Mouse (Mus musculus): ENCODE measurements at regions not wholly inside any gene's neighbourhood (a gene's known extent, or its start where the extent isn't known, plus 50 kb on each side); places are given as distances from the start of the nearest gene placed in this dataset.
A peak's percentile ranks its signal among the peaks of the same experiment; 100 is the strongest.

DNA sequence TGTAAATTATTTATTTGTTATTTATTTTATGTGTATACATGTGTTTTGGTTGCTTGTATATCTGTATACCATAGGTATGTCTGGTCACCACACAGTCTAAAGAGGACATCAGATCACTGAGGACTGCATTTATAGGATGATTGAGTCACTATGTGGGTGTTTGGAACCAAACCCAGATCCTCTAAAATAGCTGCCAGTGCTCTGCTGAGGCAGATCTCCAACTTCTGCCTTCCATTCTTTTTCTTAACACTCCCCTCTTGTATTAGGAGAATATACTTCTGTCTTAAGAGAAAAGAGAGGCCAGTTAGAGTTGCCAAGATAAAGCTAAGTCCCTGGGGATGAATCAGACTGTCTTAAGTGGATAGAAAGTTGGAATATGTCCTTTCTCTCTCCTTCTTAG, 424.2 kb downstream of the Cntn6 start:
- DNase-seq = no peak

DNA sequence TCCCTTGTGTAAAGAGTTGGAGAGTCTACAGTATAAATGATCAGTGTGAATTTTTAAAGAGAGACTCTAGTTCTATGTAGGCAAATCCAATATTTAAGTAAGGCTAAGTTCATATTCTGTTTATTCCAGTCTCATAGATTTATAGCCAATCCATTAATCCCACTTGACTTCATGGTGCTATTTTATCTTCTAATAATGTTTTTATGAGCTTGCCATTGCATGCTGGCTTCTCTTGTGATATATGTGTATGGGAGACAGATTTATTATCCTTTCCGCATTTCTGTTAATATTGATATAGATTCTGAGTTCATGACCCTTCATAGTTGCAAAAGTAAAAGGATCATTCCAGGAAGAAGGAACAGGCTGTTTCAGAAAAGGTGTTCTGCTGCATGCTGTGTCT, 430.0 kb downstream of the Cntn6 start:
- no peak for DNase-seq

DNA sequence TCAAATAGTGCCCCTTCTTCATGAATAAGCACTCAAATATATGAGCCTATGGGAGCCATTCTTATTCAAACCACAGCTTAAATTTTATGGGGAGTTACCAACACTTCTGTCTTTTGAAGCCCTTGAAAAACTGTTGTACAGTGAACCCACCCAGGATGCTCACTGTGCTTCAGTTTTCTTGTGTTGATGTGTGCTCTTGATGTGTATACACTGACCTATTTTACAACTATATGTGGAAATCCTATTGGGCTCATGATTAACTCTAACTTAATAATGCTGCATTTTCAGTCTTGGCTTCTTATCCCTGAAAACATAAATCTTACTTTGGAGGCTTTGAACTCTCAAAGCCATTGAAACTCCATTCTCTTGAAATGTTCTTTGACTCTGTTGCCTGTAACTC, 433.5 kb downstream of the Cntn6 start:
- DNase-seq = no peak

DNA sequence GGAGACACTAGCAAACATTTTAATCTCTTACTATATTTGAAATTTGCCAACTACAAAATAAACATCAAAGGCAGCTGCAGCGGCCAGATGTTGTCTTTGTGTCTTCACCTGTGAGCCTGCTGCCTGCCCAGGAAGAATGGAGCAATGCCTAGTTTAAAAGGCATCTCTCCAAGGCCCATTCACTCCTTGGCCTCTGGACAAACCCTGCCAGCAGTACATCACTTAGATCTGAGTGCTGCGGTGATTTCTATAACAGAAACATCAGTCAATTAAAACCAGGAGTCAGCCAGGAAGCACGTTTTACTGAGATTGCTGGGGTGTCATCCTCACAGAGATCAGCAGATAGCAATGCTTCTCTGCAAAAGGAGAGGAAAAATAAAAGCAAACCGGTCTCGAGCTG, 437.7 kb downstream of the Cntn6 start:
- no peak for DNase-seq

DNA sequence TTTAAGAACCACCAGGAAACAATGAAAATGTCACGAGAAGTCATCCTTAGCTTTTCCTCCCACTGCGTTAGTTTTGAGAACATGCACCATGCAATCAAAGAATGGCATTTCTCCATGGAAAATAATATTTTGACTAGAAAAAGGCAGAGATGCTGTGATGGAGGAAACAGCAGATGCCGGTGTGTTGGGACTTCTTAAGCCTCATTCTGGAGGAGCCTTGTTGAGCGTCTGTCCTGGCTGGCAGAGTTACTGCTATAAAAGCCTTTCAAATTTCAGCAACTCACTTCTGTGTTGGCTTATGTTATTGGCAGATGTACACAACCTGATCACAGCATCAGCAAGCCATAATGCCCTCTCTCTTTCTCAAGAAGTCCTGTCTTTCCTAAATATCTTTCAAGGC, 439.6 kb downstream of the Cntn6 start:
- no peak for DNase-seq

DNA sequence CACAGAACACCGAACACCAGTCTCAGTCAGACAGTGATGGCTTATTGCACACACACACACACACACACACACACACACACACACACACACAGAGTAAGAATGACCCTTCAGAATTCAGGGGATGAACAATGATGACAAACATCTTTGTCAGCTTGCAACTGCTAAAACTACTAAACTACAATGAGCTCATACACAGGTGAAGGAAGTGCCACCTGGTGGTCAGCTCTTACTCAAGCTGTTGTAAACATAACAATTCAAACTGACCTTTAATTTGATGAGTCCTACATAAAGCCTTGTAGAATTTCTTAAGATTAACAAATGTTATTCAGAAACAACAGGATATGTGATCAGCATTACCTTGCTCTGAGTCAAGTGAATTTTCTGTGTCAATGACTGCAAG, 446.5 kb downstream of the Cntn6 start:
- peak; percentile 42 to 47 for DNase-seq

DNA sequence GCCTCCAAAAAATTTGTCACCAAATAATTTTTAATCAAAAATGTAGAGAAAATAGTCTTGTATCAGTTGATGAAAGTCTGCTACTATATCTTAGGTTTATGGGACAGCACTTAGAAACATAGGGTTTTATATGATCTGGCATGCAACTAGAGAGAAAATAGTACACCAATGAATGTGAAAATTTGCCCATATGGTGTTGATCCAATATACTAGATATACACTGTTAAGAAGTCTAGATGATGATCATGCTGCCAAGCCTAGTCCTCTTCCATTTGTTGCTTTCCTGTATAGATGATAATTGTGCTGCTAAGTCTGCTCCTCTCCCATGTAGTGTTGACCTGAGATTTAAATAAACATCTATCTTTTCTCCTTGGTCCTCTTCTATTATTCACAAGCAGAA, 481.9 kb downstream of the Cntn6 start:
- no peak for DNase-seq

DNA sequence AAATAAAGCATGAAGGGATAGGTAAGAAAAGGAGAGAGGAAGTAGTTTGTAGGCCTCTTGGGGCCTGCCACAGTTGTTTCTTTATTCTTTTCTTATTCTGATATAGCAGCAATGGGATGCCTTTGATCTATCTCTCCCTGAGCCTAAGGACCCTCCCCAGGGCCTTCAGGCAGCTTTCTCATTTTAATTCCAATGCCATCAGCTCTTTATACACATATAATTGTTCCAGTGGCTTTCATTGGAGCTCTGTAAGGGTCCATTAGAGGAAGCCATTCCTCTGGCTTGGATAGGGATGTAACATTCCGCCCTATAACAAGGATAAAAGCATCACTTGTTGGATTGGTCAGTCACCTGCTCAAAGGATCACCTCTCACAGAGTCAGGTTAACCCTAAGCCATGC, 491.6 kb downstream of the Cntn6 start:
- DNase-seq = no peak

DNA sequence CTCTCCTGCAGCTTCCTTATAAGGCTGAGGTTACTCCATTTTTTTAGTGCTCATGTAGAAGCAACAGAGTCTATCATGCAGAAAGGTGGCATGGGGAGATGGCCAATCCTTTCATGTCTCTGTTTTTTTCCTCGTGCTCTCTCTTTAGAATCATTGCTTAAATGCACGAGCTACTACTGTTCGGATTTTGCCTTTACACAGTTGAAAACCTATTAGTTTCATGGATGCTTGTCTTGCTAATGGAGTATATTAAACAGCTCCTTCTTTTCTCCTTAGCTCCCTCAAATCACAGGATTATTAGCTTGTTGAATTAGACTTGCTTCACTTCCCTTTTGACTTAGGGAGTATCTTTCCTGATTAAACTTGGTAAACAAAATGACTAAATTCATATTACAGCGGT, 497.3 kb downstream of the Cntn6 start:
- no peak for DNase-seq

DNA sequence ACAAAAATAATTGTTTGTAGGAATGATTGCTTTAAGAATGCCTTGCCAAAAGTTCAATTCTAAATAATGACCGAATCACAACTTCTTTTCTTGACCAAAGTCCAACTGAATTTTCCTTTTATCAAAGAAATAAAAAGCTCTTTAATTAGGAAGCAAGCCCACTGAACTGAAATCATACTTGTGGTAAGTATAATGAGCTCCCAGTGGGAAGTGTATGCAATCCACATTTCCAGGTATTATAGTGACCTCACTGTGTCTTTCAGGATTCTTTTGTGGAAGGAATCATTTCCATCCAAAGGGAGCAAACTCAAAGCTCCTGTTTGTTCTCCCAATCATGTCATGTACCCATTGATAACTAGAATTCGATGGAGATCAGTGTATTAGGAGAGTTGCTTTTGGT, 497.8 kb downstream of the Cntn6 start:
- no peak for DNase-seq

DNA sequence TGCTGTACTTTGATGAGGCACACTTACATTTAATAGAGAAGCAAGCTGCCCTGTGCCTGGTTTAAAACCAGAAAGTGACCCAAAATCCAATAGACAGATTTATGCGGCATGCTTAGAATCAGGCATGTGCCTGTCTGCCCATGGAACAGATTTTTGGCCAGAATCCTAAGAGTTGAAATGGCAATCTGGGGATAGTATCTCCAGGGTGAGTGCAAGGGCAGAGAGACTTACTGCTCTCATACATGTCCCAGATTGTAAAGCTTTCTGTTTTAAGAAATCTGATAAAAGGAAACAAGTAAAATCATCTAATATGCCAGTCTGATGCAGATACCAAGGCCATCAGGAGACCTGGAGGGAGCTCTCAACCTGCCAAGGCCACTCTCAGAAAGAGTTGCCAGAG, 507.0 kb downstream of the Cntn6 start:
- DNase-seq = peak; percentile 46 to 64

DNA sequence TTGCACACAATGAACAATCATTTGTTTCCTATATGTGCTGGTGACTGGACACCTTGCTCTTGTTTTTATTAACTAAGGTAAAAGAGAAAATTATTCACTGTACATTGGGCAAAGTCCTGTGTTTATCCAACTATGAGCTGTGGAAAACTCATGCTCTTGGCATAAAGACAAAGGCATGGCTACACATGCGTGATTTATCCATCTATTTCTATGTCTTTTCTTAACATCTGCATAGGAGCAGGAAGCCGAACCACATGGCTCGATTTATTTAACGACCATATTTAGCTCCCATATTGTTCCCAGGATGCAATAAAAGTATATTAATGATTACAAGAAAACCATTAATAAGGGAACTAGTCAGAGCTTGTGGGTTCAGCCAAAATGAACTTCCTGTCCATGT, 528.1 kb downstream of the Cntn6 start:
- no peak for DNase-seq

DNA sequence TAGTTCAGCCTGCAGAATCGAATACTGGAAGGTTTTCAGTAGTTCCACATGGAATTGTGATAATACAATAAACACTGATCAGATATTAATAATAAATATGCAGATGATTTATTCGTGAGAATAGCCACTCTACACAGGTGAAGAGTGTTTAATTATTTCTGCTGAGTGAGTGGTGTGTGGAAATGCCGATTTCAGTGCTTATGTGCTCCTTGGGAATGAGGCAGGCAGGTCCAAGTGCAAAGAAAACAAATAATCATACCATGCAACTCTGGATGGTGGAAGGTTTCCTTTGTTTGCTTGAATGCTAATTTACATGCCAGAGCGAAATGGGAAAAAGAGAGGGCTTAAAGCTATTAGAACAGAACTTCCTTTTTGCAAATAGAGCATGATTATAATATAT, 528.6 kb downstream of the Cntn6 start:
- DNase-seq = no peak

DNA sequence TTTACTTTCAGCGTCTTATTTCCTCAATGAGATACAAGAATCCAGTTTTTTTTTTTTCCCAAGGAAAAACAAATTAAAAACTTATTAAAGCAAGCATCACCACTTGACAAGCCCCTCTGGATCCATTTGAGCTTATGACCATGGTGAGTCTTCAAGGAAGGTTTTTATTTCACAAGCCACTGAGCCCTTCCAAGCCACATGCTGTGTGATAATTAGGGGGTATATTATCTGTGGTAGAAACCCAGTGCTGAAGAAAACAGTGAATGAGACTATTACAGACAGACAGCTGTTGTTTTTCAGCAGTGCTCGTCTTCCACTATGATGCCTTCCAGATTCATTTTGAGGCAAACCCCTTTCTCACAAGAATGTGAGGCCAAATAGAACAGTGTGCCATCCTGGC, 573.6 kb downstream of the Cntn6 start:
- no peak for DNase-seq

DNA sequence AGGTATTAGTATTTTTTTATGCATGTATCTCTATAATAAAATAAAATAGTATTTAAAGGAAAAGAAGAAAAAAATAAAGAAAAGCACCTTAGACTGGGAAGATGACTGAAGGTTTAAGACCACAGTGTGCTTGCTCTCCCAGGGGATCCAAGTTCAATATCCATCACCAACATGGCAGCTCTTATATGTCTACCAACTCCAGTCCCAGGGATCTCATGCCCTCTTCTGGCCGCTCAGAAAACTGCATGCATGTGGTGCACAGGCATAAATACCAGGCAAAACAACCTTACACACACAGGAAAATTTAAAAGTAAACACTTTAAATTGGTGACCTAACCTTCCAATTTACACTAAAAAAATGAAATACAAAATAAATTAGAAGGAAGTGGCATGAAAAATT, 586.6 kb upstream of the Cntn4 start:
- peak; percentile 76 to 78 for DNase-seq
